Mouse (Mus musculus) intestine, embryonic 16.5 days (tissue): ENCODE data around the gene Gm3952. TPM values are rescaled to one million over a fixed set of nuclear protein-coding genes. Genes with fewer than 3 reads are reported as not detected.

Source experiments
- ATAC-seq: fragments of 200-750 bp; cut with Nextera tagmentation; 2 replicates; pipeline ENCODE4 v1.8.0; 2017; ENCODE audit warnings: moderate TSS enrichment, moderate library complexity
- H3K27ac ChIP-seq: fragments of 300-500 bp; sonication (generic); 2 replicates; pipeline ENCODE4 v1.5.1; 2014; ENCODE audit warnings: mild to moderate bottlenecking, low read length
- H3K27me3 ChIP-seq: fragments of 300-500 bp; sonication (generic); replicated peaks from 2 replicates; pipeline ENCODE4 v1.6.1; 2014; ENCODE audit warnings: low read length, control low read depth, mixed read lengths; ENCODE audit not compliant: control insufficient read depth, insufficient read depth
- H3K36me3 ChIP-seq: fragments of 300-500 bp; sonication (generic); 2 replicates; pipeline ENCODE4 v1.6.1; 2014; ENCODE audit warnings: low read length, control low read depth; ENCODE audit not compliant: control insufficient read depth, insufficient read depth
- H3K4me1 ChIP-seq: fragments of 300-500 bp; sonication (generic); 2 replicates; pipeline ENCODE4 v1.6.1; 2014; ENCODE audit warnings: low read length, control low read depth, mixed read lengths; ENCODE audit not compliant: control insufficient read depth, insufficient read depth
- H3K4me2 ChIP-seq: fragments of 300-500 bp; sonication (generic); 2 replicates; pipeline ENCODE4 v1.6.1; 2014; ENCODE audit warnings: low read depth, low read length, control low read depth
- H3K4me3 ChIP-seq: fragments of 300-500 bp; sonication (generic); 2 replicates; pipeline ENCODE4 v1.5.1; 2014; ENCODE audit warnings: mild to moderate bottlenecking, low read length
- H3K9ac ChIP-seq: fragments of 300-500 bp; sonication (generic); 2 replicates; pipeline ENCODE4 v1.6.1; 2014; ENCODE audit warnings: low read depth, low read length
- H3K9me3 ChIP-seq: fragments of 300-500 bp; sonication (generic); 2 replicates; pipeline ENCODE4 v1.6.1; 2016; ENCODE audit warnings: low read length, control low read depth; ENCODE audit not compliant: control insufficient read depth
- WGBS: fragments of 180-500 bp; shearing (Covaris S2); extraction: QIAGEN DNeasy Blood & Tissue Kit; methylation state at CpG from one replicate; pipeline ENCODE4 v1.1.7; 2014; 5-methylcytosine and 5-hydroxymethylcytosine counted together
- polyA plus RNA-seq: library from polyadenylated mRNA; unstranded; fragments of >200 nt; fragmentation: Nextera tagmentation; extraction: Ambion mirVana; gene quantifications from 2 replicates; pipeline ENCODE4 v1.2.1, GENCODE M21; 2015

The Gm3952 gene
- polyA plus RNA-seq = not detected in 2 replicates

DNA sequence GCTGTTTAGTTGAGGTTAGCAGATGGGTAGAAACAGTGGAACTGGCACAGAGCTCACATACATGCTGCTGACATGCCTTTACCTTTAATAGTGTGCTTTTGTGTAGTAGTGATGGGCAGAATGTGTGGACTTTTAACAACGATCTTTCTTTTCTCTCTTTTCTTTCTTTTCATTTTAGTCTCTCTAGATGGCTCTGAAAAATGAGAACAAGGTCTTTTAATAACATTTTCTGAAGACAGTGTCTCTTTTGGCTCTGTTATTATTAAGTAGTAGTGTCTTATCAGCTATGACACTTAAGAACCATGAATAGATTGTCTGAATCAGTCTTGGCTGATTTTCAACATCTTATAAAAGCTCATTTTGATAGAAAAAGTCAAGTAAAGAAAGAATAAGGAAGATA lies at the start of gene Gm3952:
Gm3952 (minus strand) TSS at position 101 of the 400 bp plus-strand sequence.
- Histone ChIP-seq H3K4me1 (no peaks in the 10 kb centered on the region), H3K36me3 (no peaks in the 10 kb centered on the region), H3K27me3 (no peaks in the 10 kb centered on the region), H3K4me2 (no peak within 1 kb of the TSS), H3K4me3 (no peak within 1 kb of the TSS), H3K9ac (no peak within 1 kb of the TSS), H3K9me3 (no peaks in the 10 kb centered on the region), H3K27ac (no peak within 1 kb of the TSS)
- no peak for ATAC-seq
- WGBS = 83% methylated on average over 1 of the region's 1 CpGs

DNA sequence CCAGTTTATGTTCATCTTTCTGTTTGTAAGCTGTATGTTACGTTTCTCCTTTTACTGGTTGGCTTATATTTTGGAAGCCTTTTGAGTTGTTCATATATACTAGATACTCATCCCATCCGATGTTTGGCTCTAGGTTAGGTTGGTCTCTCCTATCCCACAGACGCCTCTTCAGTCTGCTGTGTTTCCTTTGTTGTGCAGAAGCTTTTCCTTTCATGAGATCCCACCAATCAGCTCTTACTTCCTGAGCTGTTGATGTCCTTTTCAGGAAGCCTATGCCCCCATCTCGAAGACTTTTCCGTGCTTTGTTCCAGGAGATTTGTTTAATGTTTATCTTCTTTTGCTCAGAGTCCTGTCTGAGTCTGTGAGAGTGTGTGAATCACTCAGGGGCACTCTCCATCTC lies 45.3 kb upstream of the Gm3952 start:
- H3K4me2 ChIP-seq = no peak overlapping the region
- no peak for ATAC-seq
- no peak overlapping the region for H3K27ac ChIP-seq
- H3K27me3 ChIP-seq = no peaks in the 10 kb centered on the region
- no peaks in the 10 kb centered on the region for H3K4me1 ChIP-seq
- H3K4me3 ChIP-seq = no peak overlapping the region
- no peaks in the 10 kb centered on the region for H3K9me3 ChIP-seq
- H3K9ac ChIP-seq = no peak overlapping the region
- H3K36me3 ChIP-seq = no peaks in the 10 kb centered on the region
- 42% methylated on average over 5 of the region's 5 CpGs for WGBS

DNA sequence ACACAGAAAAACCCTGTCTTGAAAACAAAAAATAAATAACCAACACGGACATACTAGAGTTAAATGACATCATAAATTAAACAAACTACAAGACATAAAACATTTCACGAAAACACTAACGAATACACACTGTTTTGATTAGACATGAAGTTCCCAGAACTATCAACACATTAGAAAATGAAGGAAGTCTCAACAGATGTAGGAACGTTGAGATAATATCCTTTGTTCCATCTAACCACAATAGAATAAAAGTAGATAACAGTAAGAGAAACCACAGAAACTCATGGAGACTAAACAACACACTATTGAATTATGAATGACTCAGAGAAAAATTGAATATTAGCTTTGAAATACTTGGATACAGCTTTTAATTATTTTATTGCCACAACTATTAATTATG lies 14.0 kb upstream of the Gm3952 start:
- H3K4me3 ChIP-seq = no peak overlapping the region
- no peaks in the 10 kb centered on the region for H3K36me3 ChIP-seq
- H3K4me1 ChIP-seq = no peaks in the 10 kb centered on the region
- no peak for ATAC-seq
- no peak overlapping the region for H3K27ac ChIP-seq
- H3K4me2 ChIP-seq = no peak overlapping the region
- no peaks in the 10 kb centered on the region for H3K9me3 ChIP-seq
- no peak overlapping the region for H3K9ac ChIP-seq
- WGBS = 66% methylated on average over 4 of the region's 4 CpGs
- H3K27me3 ChIP-seq = no peaks in the 10 kb centered on the region

DNA sequence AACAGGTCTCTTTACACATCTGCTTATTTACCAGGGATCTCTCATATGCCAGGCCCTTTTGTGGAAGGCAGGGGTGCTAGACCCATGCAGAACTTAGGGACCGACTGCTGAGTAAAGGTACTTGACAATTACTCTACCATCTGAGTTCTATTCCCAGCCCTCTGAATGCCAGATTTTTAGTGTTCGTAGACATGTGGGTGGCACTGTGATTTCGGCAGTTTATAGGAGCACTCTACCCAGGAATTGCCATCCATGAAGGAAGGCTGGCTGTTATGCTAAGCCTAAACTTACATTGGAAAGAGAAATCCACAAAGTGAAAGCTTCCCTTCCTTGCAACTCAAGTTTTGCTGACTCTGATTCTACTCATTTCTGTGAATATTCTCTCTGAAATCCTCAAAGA lies 62.8 kb downstream of the Gm3952 start:
- no peak overlapping the region for H3K4me2 ChIP-seq
- no peak overlapping the region for H3K4me3 ChIP-seq
- WGBS = 97% methylated on average over 3 of the region's 3 CpGs
- H3K27ac ChIP-seq = no peak overlapping the region
- peaks cover 16% of the 10 kb centered on the region for H3K36me3 ChIP-seq
- no peaks in the 10 kb centered on the region for H3K27me3 ChIP-seq
- H3K4me1 ChIP-seq = no peaks in the 10 kb centered on the region
- H3K9me3 ChIP-seq = no peaks in the 10 kb centered on the region
- no peak for ATAC-seq
- no peak overlapping the region for H3K9ac ChIP-seq

DNA sequence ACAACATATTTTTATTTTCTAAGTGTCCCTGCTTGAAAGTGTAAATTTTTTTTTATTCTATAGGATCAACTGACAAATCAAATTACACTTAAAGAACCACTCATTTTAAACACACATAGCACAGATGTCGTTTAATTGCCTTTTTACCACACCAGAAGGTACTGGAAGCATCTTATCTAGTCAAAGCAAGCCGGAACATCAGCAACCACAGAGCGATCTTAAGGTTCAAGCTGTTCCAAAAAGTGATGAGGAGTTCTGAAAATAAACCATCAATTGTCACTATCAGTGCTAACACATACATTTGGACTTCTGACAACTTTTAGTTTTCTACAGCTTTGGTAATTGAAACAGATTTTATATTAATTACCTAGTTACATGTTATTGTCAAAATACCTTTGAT lies 64.4 kb downstream of the Gm3952 start:
- no peak overlapping the region for H3K4me3 ChIP-seq
- no peaks in the 10 kb centered on the region for H3K9me3 ChIP-seq
- H3K27me3 ChIP-seq = no peaks in the 10 kb centered on the region
- H3K36me3 ChIP-seq = peaks cover 22% of the 10 kb centered on the region
- no peak for ATAC-seq
- H3K27ac ChIP-seq = no peak overlapping the region
- WGBS = 92% methylated on average over 3 of the region's 3 CpGs
- H3K9ac ChIP-seq = no peak overlapping the region
- no peak overlapping the region for H3K4me2 ChIP-seq
- no peaks in the 10 kb centered on the region for H3K4me1 ChIP-seq

DNA sequence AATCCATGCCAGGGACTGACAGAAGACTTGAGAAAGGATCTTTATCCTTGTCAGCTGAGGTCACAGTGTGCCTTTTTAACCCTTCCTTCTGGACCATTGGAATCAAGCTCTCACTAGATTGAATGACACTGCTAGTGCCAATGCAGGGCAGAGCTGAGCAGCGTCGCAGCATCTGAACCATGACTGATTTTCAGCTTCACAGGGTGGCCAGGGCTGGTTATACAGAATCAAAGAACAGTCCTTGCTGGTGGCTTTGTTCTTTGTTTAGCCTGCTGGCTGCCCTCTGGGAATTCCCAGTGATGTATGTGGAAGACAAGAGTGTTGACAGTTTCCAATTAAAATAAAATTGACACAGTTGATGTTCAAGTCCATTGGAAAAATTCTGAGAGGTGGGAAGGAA lies 66.2 kb downstream of the Gm3952 start:
- ATAC-seq = no peak
- no peaks in the 10 kb centered on the region for H3K27me3 ChIP-seq
- H3K9me3 ChIP-seq = no peaks in the 10 kb centered on the region
- peaks cover 14% of the 10 kb centered on the region for H3K36me3 ChIP-seq
- H3K9ac ChIP-seq = no peak overlapping the region
- H3K4me3 ChIP-seq = no peak overlapping the region
- H3K27ac ChIP-seq = no peak overlapping the region
- H3K4me1 ChIP-seq = no peaks in the 10 kb centered on the region
- H3K4me2 ChIP-seq = no peak overlapping the region
- WGBS = 88% methylated on average over 2 of the region's 2 CpGs

DNA sequence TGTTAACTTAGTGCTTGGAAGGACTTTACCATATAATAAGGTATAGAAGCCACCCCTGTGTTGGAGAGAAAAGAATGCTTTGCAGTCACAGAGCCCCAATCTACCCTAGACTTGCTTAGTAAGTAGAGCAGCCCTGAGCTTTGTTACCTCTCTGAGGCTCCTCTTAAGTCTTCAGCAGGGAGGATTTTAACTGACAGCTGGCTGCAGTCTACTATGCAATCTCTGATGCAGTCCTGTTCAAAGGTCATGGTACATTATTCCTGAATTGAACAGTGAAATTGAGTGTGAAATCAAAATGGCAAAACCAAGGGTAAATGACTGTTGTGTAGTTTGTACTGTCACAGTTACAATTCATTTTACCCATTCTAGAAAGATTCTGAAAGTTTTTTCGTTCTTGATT lies 71.3 kb downstream of the Gm3952 start:
- H3K27me3 ChIP-seq = no peaks in the 10 kb centered on the region
- no peak for ATAC-seq
- 85% methylated on average over 1 of the region's 1 CpGs for WGBS
- no peak overlapping the region for H3K9ac ChIP-seq
- H3K27ac ChIP-seq = no peak overlapping the region
- H3K4me2 ChIP-seq = no peak overlapping the region
- no peak overlapping the region for H3K4me3 ChIP-seq
- no peaks in the 10 kb centered on the region for H3K9me3 ChIP-seq
- peaks cover 7% of the 10 kb centered on the region for H3K36me3 ChIP-seq
- no peaks in the 10 kb centered on the region for H3K4me1 ChIP-seq

DNA sequence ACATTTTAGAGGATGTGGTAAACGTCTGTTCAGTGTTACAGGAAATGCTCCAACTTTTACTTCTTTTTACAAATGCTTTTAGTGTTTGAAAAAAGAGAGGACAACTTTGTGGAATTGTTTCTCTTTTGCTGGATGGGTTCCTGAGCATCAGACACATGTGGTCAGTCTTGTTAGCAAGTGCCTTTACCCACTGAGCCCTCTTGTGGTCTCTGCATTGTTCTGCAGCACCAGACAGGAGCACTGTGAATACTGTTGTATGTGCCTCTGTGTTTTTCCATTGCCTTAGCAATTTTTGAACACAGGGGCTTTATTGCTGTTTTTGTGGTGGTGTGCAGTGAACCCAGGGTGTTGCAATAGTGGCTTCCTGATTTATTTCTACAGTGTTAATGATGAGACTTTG lies 73.7 kb downstream of the Gm3952 start:
- H3K9ac ChIP-seq = no peak overlapping the region
- 56% methylated on average over 1 of the region's 1 CpGs for WGBS
- H3K4me2 ChIP-seq = no peak overlapping the region
- no peaks in the 10 kb centered on the region for H3K4me1 ChIP-seq
- ATAC-seq = no peak
- no peak overlapping the region for H3K27ac ChIP-seq
- H3K27me3 ChIP-seq = no peaks in the 10 kb centered on the region
- no peaks in the 10 kb centered on the region for H3K9me3 ChIP-seq
- H3K4me3 ChIP-seq = no peak overlapping the region
- no peaks in the 10 kb centered on the region; the same call in 1 of the 2 replicates for H3K36me3 ChIP-seq

DNA sequence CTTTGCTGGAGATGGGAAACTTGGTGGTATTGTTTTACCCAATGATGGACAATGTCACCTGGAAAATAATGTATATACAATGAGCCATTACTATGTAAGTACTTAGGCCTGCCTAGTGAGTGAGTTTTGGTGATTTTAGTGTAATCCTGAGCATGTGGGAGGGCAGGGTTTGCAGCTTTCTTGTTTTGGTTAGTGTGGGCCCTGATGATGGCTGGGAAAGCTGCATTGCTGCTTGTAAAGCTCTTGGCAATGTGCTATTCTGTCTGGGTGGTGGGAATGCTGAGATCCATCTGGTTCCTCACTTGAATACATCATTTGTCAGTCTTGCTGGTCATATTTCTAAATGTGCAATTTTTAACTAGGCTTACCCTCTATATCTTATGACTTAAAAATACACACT lies 82.3 kb downstream of the Gm3952 start:
- H3K27ac ChIP-seq = no peak overlapping the region
- H3K9ac ChIP-seq = no peak overlapping the region
- no peak for ATAC-seq
- no peak overlapping the region for H3K4me3 ChIP-seq
- no peaks in the 10 kb centered on the region for H3K9me3 ChIP-seq
- H3K4me2 ChIP-seq = no peak overlapping the region
- H3K4me1 ChIP-seq = no peaks in the 10 kb centered on the region
- H3K27me3 ChIP-seq = no peaks in the 10 kb centered on the region
- peaks cover 13% of the 10 kb centered on the region for H3K36me3 ChIP-seq

DNA sequence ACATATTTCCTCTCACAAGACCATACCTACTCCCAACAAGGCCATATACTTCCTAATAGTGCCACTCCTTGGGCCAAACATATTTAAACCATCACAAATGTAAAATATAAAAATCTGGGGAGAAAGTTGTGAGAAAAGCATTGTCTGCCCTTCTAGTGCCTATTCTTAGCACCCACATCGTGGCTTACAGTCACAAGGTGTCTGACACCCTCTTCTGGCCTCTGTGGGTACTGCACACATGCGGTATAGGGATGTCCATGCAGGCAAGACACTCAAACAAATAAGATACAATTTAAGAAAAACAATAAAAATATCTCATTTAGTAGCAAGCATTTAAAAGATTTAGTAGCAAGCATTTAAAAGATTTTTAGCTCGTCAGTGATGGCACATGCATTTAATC lies 89.2 kb downstream of the Gm3952 start:
- no peak overlapping the region for H3K4me3 ChIP-seq
- H3K27ac ChIP-seq = no peak overlapping the region
- ATAC-seq = peak; percentile 63
- no peaks in the 10 kb centered on the region for H3K4me1 ChIP-seq
- H3K9me3 ChIP-seq = no peaks in the 10 kb centered on the region
- no peaks in the 10 kb centered on the region for H3K27me3 ChIP-seq
- no peak overlapping the region for H3K4me2 ChIP-seq
- peaks cover 16% of the 10 kb centered on the region for H3K36me3 ChIP-seq
- WGBS = 55% methylated on average over 3 of the region's 3 CpGs
- H3K9ac ChIP-seq = no peak overlapping the region
